Mouse (Mus musculus) hindbrain, embryonic 14.5 days (tissue): Measurements from ENCODE around the gene Fkbp2. TPM values are rescaled to one million over a fixed set of nuclear protein-coding genes. Genes with fewer than 3 reads are reported as not detected.
"Not testable (repeated sequence)": the region's sequence is repeated elsewhere in the genome, so short reads cannot be mapped to it uniquely, and the experiment has no call there.

ENCODE experiments used
- ATAC-seq: fragments of 200-750 bp; cut with Nextera tagmentation; 2 replicates; pipeline ENCODE4 v1.8.0; 2017; ENCODE audit warnings: moderate number of reproducible peaks, mild to moderate bottlenecking, moderate TSS enrichment, moderate library complexity; ENCODE audit not compliant: low FRiP score
- DNase-seq: peaks from one replicate; pipeline ENCODE4 v3.0.0-alpha.2; 2015; ENCODE audit warnings: low spot score
- H3K27ac ChIP-seq: fragments of 300-500 bp; sonication (generic); 2 replicates; pipeline ENCODE4 v1.5.1; 2014; ENCODE audit warnings: mild to moderate bottlenecking, moderate library complexity
- H3K27me3 ChIP-seq: fragments of 300-500 bp; sonication (generic); 2 replicates; pipeline ENCODE4 v1.6.1; 2014; ENCODE audit warnings: mild to moderate bottlenecking, low read length, mixed read lengths; ENCODE audit not compliant: control insufficient read depth, insufficient read depth
- H3K36me3 ChIP-seq: fragments of 300-500 bp; sonication (generic); replicated peaks from 2 replicates; pipeline ENCODE4 v1.6.1; 2014; ENCODE audit not compliant: control insufficient read depth, insufficient read depth
- H3K4me1 ChIP-seq: fragments of 300-500 bp; sonication (generic); replicated peaks from 2 replicates; pipeline ENCODE4 v1.6.1; 2014; ENCODE audit warnings: antibody characterized with exemption, low read length, mixed read lengths; ENCODE audit not compliant: control insufficient read depth, insufficient read depth
- H3K4me2 ChIP-seq: fragments of 300-500 bp; sonication (generic); replicated peaks from 2 replicates; pipeline ENCODE4 v1.6.1; 2014; ENCODE audit warnings: mild to moderate bottlenecking, moderate library complexity
- H3K4me3 ChIP-seq: fragments of 300-500 bp; sonication (generic); replicated peaks from 2 replicates; pipeline ENCODE4 v1.5.1; 2014; ENCODE audit warnings: mild to moderate bottlenecking, low read length
- H3K9ac ChIP-seq: fragments of 300-500 bp; sonication (generic); 2 replicates; pipeline ENCODE4 v1.6.1; 2014
- H3K9me3 ChIP-seq: fragments of 300-500 bp; sonication (generic); 2 replicates; pipeline ENCODE4 v1.6.1; 2016; ENCODE audit warnings: low read length; ENCODE audit not compliant: control insufficient read depth
- WGBS: fragments of 180-500 bp; shearing (Covaris S2); extraction: QIAGEN DNeasy Blood & Tissue Kit; methylation state at CpG from one replicate; pipeline ENCODE4 v1.1.7; 2014; 5-methylcytosine and 5-hydroxymethylcytosine counted together
- polyA plus RNA-seq: library from polyadenylated mRNA; unstranded; fragments of >200 nt; fragmentation: Nextera tagmentation; extraction: Ambion mirVana; gene quantifications from 2 replicates; pipeline ENCODE4 v1.2.1, GENCODE M21; 2014

The Fkbp2 gene
- polyA plus RNA-seq, 1 experiment from 2014 or later, result 101 TPM

DNA sequence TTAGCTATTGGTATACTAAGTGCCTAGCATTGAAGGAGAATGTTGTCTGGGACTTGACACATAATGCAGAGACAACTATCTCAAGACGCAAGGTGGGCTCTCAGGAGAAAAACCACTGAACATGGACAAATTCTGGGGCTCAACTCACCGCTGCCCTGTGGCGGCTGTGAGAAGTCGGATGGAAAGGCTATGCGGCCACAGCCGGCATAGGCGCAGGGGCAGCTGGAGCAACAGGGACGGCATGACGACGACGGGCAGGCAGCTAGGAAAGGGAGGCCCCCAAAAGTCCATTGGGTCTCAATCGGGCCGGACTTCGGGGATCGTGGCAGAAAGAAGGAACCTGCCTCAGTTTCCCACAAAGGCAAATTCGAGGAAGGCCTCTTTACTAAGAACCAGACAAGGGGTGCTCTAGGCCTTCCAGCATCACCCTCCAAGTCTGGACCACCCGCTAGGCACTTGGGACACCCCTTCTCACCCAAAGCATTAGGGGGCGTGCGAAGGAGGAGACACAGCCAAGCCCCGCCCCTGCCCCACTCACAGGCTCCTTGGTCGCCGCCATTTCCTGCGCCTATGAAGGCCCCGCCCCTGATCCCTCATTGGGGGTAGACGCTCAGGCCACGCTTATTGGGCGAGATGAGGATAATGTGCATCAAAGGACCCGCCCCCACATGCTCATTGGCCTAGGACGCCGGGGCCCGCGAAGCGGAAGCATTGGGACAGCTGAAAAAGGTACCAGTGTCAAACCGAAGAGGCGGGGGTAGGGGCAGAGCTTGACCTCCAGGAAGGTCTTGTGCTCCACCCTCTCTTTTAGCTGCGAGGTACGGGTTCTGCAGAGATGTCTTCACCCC is 11.9 kb upstream of the Fkbp2 start, which contains the start of gene Dnajc4:
Gene Dnajc4, minus strand, starts transcription at position 562 of the 848 bp plus-strand sequence.
- H3K27me3 ChIP-seq, result no peaks in the 10 kb centered on the region
- ATAC-seq (peak; percentile 95), DNase-seq (peak; percentile 94)
- H3K27ac ChIP-seq, result peak within 1 kb of the TSS; percentile 40; the same call in 1 of the 2 replicates
- no peaks in the 10 kb centered on the region for H3K9me3 ChIP-seq
- peaks cover 31% of the 10 kb centered on the region for H3K4me1 ChIP-seq
- WGBS, result under 1% methylated on average over 37 of the region's 37 CpGs
- H3K4me3 ChIP-seq, result peak within 1 kb of the TSS; percentile 47
- no peaks in the 10 kb centered on the region for H3K36me3 ChIP-seq
- peak within 1 kb of the TSS; percentile 66 for H3K9ac ChIP-seq
- H3K4me2 ChIP-seq, result peak within 1 kb of the TSS; percentile 91

DNA sequence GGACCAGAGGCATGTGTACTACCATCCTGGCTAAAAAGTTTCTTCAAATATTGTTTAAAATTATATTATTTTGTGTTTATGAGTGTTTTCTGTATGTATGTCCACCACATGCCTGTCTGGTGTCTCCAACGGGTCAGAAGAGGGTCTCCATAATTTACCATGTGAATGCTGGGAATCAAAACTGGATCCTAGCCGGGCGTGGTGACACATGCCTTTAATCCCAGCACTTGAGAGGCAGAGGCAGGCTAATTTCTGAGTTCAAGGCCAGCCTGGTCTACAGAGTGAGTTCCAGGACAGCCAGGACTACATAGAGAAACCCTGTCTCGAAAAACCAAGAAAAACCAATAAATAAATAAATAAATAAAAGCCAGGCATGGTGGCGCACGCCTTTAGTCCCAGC is 10.9 kb upstream of the Fkbp2 start:
- ATAC-seq, DNase-seq, H3K9ac ChIP-seq, H3K4me2 ChIP-seq, H3K4me3 ChIP-seq, H3K27me3 ChIP-seq, H3K36me3 ChIP-seq, H3K9me3 ChIP-seq, H3K27ac ChIP-seq: not testable (repeated sequence)
- peaks cover 32% of the 10 kb centered on the region for H3K4me1 ChIP-seq
- 97% methylated on average over 6 of the region's 6 CpGs for WGBS

DNA sequence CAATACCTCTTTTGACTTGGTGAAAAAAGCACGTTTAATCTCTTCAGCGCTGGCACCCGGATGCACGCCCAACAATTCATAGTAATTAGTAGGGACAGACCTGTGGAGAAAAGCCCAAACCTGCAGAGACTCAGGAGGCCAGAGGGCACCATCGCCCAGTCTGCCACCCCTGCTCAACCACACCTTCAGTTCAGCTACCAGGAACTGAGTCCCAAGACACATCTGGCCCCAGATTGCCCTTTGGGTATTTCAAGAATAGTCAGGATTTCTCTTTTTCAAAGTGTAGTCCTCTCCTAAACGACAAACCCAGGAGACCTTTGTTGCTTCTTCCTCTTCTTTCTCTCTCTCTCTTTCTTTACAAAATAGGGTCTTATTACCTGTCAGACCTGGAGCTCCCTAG is 10.4 kb upstream of the Fkbp2 start:
- DNase-seq, result no peak
- no peak overlapping the region for H3K4me2 ChIP-seq
- WGBS, result 87% methylated on average over 6 of the region's 6 CpGs
- H3K4me1 ChIP-seq, result peaks cover 31% of the 10 kb centered on the region
- no peak for ATAC-seq
- no peak overlapping the region for H3K9ac ChIP-seq
- no peaks in the 10 kb centered on the region for H3K9me3 ChIP-seq
- H3K27ac ChIP-seq, result no peak overlapping the region
- H3K36me3 ChIP-seq, result no peaks in the 10 kb centered on the region; the same call in 1 of the 2 replicates
- no peak overlapping the region for H3K4me3 ChIP-seq
- no peaks in the 10 kb centered on the region for H3K27me3 ChIP-seq

DNA sequence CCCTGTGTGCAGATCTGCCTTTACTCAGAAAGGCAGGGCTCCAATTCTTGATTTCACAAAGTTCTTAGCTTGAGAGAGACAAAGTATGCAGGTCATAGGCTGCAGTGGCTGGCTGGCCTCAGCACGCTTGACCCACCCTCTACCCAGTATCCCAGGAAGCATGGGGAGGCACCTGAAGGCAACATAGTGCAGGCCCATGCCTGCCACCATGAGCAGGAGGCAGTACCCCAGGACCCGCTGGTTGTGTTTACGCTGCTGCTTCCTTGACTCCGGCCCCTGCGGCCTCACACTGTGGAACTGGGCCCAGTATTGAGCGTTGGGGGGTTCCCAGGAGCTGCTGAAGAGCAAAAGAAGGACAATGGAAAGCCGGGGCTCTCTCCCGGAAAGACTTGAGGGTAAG is 8.9 kb upstream of the Fkbp2 start:
- H3K9ac ChIP-seq, result no peak overlapping the region
- H3K27me3 ChIP-seq, result no peaks in the 10 kb centered on the region
- peaks cover 22% of the 10 kb centered on the region for H3K4me1 ChIP-seq
- 89% methylated on average over 8 of the region's 8 CpGs for WGBS
- H3K4me2 ChIP-seq, result no peak overlapping the region
- no peaks in the 10 kb centered on the region for H3K9me3 ChIP-seq
- DNase-seq (no peak), ATAC-seq (no peak)
- no peak overlapping the region for H3K4me3 ChIP-seq
- no peak overlapping the region for H3K27ac ChIP-seq
- peaks cover 12% of the 10 kb centered on the region for H3K36me3 ChIP-seq

DNA sequence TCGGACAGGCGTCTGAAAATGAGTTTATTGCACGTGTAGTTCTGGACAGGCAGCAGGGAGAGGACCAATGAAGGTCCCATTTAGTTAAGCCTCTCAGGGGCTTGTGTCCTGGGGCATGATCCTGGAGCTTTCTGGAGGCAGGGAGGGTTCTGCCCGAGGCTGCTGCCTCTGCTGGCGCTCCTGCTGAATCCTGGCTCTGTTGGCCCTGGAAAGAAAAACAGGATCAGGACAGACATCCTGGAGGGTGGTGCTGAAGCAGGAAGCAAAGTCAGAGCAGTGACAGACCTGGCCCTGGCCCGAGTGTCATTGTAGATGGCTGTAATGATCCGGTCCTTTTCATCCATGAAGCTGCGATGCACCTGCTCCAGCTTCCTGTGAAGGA is 7.6 kb upstream of the Fkbp2 start:
- DNase-seq (no peak), ATAC-seq (peak; percentile 3; the same call in 1 of the 2 replicates)
- Histone ChIP-seq H3K4me3 (peak overlapping the region; percentile 80), H3K4me2 (peak overlapping the region; percentile 94), H3K9ac (peak overlapping the region; percentile 95), H3K9me3 (no peaks in the 10 kb centered on the region), H3K36me3 (peaks cover 22% of the 10 kb centered on the region), H3K27ac (peak overlapping the region; percentile 76), H3K4me1 (peaks cover 18% of the 10 kb centered on the region), H3K27me3 (no peaks in the 10 kb centered on the region)
- WGBS, result 4% methylated on average over 8 of the region's 8 CpGs

DNA sequence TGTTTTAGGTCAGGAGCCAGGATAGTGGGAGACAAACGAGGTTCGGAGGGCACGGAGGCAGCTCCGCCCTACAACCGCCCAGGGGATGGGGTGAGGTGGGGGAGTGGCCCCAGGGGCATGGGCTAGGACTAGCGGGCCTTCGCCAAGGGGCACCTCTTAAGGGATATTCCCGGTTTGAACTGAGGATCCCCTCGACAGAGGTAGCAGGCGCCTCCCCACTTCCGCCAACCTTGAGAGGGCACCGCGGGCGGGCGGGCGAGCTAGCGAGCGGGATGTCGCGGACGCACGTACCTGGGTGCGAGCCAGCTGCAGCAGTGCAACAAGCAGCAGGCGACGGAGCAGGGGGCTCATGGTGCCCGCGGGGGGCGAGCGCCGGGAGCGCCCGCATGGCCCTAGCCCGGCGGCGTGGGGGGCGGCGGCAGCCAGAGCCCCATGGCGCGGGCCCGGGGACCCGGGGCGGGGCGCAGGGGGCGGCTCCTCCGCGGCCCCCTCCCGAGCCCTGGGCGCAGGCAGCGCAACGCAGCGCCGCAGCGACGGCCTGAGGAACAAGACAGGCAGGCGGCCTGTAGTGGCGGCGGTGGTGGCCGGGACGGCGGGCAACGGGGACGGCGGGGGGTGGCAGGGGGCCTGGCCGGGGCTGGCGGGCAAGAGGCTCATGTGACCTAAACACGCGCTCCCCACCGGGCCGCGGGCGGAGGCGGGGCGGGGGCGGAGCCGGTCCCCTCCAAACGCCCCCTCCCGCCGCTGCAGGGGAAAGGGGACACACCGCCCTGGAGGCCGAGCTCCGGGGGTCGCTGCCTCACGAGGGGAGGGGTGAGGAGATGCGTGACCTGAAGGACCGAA is 7.0 kb upstream of the Fkbp2 start, which contains the start of gene Vegfb:
Gene Vegfb, minus strand, starts transcription at position 591 of the 843 bp plus-strand sequence.
- ATAC-seq, result peak; percentile 32
- peak within 1 kb of the TSS; percentile 80 for H3K4me3 ChIP-seq
- no peaks in the 10 kb centered on the region for H3K9me3 ChIP-seq
- H3K27ac ChIP-seq, result peak within 1 kb of the TSS; percentile 76
- WGBS, result under 1% methylated on average over 69 of the region's 85 CpGs
- no peaks in the 10 kb centered on the region for H3K27me3 ChIP-seq
- H3K36me3 ChIP-seq, result peaks cover 28% of the 10 kb centered on the region
- DNase-seq, result no peak
- H3K4me1 ChIP-seq, result peaks cover 16% of the 10 kb centered on the region
- H3K4me2 ChIP-seq, result peak within 1 kb of the TSS; percentile 94
- peak within 1 kb of the TSS; percentile 95 for H3K9ac ChIP-seq

DNA sequence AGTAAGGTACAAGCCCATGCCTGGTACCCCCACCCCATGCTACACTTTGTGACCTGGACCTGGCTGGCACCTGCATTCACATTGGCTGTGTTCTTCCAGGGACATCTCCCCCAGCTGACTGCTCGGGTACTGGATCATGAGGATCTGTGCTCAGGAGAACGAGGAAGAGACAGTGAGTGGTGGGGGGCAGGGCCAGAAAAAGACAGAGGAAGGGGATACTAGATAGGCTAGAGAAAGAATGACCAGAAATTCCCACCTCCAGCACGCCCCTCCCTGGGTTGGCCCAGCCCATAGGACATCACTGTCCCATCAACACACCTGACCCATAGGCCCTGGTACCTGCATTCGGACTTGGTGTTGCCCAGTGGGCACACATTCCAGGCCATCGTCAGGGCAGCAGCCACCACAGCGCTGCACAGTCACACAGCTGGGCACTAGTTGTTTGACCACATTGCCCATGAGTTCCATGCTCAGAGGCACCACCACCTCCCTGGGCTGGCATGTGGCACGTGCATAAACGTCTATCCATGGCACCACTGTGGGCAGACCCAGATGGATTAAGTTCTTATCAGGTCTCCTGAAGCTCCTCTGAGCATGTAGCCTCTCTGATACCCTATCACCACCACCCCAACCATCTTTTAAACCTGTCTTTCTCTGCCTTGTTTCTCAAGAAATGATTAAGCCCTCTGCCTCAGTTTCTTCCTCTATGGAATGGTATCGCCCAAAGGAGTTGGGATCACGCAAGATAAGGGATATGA is 5.8 kb upstream of the Fkbp2 start:
- DNase-seq (no peak), ATAC-seq (no peak)
- Histone ChIP-seq H3K4me1 (peaks cover 16% of the 10 kb centered on the region), H3K9ac (no peak overlapping the region; the same call in 1 of the 2 replicates), H3K36me3 (peaks cover 31% of the 10 kb centered on the region), H3K9me3 (no peaks in the 10 kb centered on the region), H3K4me3 (peak overlapping the region; percentile 80), H3K4me2 (peak overlapping the region; percentile 94), H3K27me3 (no peaks in the 10 kb centered on the region), H3K27ac (no peak overlapping the region)
- 82% methylated on average over 10 of the region's 10 CpGs for WGBS

DNA sequence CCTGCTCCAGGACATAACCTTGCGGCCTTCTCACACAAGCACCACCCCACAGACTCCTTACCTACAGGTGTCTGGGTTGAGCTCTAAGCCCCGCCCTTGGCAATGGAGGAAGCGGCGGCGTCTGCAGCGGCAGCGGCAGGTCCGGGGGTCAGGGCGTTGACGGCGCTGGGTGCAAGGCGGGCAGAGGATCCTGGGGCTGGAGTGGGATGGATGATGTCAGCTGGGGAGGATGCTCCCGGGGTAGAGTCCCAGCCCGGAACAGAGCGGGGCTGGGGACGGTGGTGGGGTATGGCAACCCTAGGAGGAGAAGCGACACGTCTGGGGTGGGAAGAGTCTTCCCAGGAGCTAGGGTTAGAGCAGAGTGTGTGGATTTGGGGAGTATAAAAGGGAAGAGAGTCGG is 5.0 kb upstream of the Fkbp2 start:
- Histone ChIP-seq H3K9ac (no peak overlapping the region), H3K9me3 (no peaks in the 10 kb centered on the region), H3K27ac (no peak overlapping the region), H3K4me2 (no peak overlapping the region), H3K27me3 (no peaks in the 10 kb centered on the region), H3K4me3 (no peak overlapping the region), H3K36me3 (peaks cover 31% of the 10 kb centered on the region), H3K4me1 (peaks cover 21% of the 10 kb centered on the region)
- DNase-seq, result no peak
- 86% methylated on average over 19 of the region's 19 CpGs for WGBS
- no peak for ATAC-seq
